Mouse (Mus musculus) layer of hippocampus, postnatal 25 days (tissue): ENCODE results near the gene Pdia5. TPM values are rescaled to one million over a fixed set of nuclear protein-coding genes. Genes with fewer than 3 reads are reported as not detected.

Source experiments
- DNase-seq, 2 experiments: peaks; one replicate each; pipeline ENCODE4 v3.0.0; 2022; ENCODE audit warnings: mixed read lengths in 2 of 2, low spot score in 1 of 2; ENCODE audit errors: extremely low spot score in 1 of 2
- total RNA-seq, 2 experiments: library from RNA; stranded (reverse); gene quantifications; 2 replicates each; pipeline ENCODE4 v1.2.3; 2021

Gene Pdia5
- total RNA-seq, 2 experiments from 2014 or later = 3.4 to 3.7 TPM

- no peak for DNase-seq
Observed at GRCm38 (mm10) chr16:35450018-35450630, 40.5 kb downstream of the Pdia5 start.

- no peak for DNase-seq
Observed at GRCm38 (mm10) chr16:35442026-35442415, 48.7 kb downstream of the Pdia5 start.

GRCm38 (mm10) chr16:35441346-35442025 is 49.2 kb downstream of the Pdia5 start:
- DNase-seq = peak; percentile 59 to 75

GRCm38 (mm10) chr16:35439046-35439445 is 51.6 kb downstream of the Pdia5 start:
- no peak for DNase-seq

- no peak for DNase-seq
Observed at GRCm38 (mm10) chr16:35431608-35432007, 59.1 kb downstream of the Pdia5 start.

GRCm38 (mm10) chr16:35424926-35425325 is 65.7 kb downstream of the Pdia5 start:
- DNase-seq = no peak

GRCm38 (mm10) chr16:35423250-35424139 is 67.2 kb downstream of the Pdia5 start:
- DNase-seq = no peak

GRCm38 (mm10) chr16:35422705-35423104 is 68.0 kb downstream of the Pdia5 start:
- DNase-seq = no peak

- DNase-seq = peak in 1 of 2 experiments; percentile 54
Observed at GRCm38 (mm10) chr16:35422141-35422540, 68.5 kb downstream of the Pdia5 start.

- DNase-seq = no peak
Observed at GRCm38 (mm10) chr16:35414616-35415015, 76.1 kb downstream of the Pdia5 start.

GRCm38 (mm10) chr16:35406706-35407105 is 84.0 kb downstream of the Pdia5 start:
- DNase-seq = no peak

- no peak for DNase-seq
Observed at GRCm38 (mm10) chr16:35406166-35406565, 84.5 kb downstream of the Pdia5 start.

GRCm38 (mm10) chr16:35405348-35406080 is 85.2 kb downstream of the Pdia5 start:
- DNase-seq = no peak

GRCm38 (mm10) chr16:35404864-35405263 is 85.8 kb downstream of the Pdia5 start:
- DNase-seq = no peak

- no peak for DNase-seq
Observed at GRCm38 (mm10) chr16:35403891-35404290, 86.8 kb downstream of the Pdia5 start.

- DNase-seq = peak in 1 of 2 experiments; percentile 29
Observed at GRCm38 (mm10) chr16:35403356-35403755, 87.3 kb downstream of the Pdia5 start.

GRCm38 (mm10) chr16:35392813-35393212 is 97.9 kb downstream of the Pdia5 start:
- no peak for DNase-seq

- no peak for DNase-seq
Observed at GRCm38 (mm10) chr16:35385654-35386053, 105.0 kb downstream of the Pdia5 start.

GRCm38 (mm10) chr16:35380048-35380447 is 110.6 kb downstream of the Pdia5 start:
- no peak for DNase-seq

- no peak for DNase-seq
Observed at GRCm38 (mm10) chr16:35379344-35379743, 111.3 kb downstream of the Pdia5 start.

- DNase-seq = no peak
Observed at GRCm38 (mm10) chr16:35364063-35364428, 126.6 kb downstream of the Pdia5 start.
